Mouse (Mus musculus): Measurements from ENCODE around the gene Lhfpl5. TPM values are rescaled to one million over a fixed set of nuclear protein-coding genes. Genes with fewer than 3 reads are reported as not detected.

The Lhfpl5 gene
- polyA plus RNA-seq (2015; fragmentation: Nextera tagmentation; extraction: Ambion mirVana), result 0.61 and 0.89 TPM in 2 replicates

GRCm38 (mm10) chr17:28575244-28576125, at the start of gene Lhfpl5:
Gene Lhfpl5 (plus strand): TSS chr17:28575641.
- Histone ChIP-seq H3K4me2 (replicated peaks; ENCODE audit: low read depth, low read length) (peak within 1 kb of the TSS; percentile 56), H3K4me1 (ENCODE audit: insufficient read depth, low read length) (peaks cover 4% of the 10 kb centered on the region), H3K9ac (replicated peaks; ENCODE audit: low read length) (no peak within 1 kb of the TSS), H3K4me3 (ENCODE audit: low read length) (peak within 1 kb of the TSS; percentile 29), H3K9me3 (ENCODE audit: low read length) (no peaks in the 10 kb centered on the region), H3K27ac (ENCODE audit: low read length) (no peak within 1 kb of the TSS), H3K27me3 (ENCODE audit: insufficient read depth, low read length) (no peaks in the 10 kb centered on the region), H3K36me3 (ENCODE audit: insufficient read depth, low read length) (no peaks in the 10 kb centered on the region)
- WGBS, result 15% methylated on average over 49 of the region's 50 CpGs
- ATAC-seq (ENCODE audit: low FRiP score, low TSS enrichment), result peak; percentile 87

DNA sequence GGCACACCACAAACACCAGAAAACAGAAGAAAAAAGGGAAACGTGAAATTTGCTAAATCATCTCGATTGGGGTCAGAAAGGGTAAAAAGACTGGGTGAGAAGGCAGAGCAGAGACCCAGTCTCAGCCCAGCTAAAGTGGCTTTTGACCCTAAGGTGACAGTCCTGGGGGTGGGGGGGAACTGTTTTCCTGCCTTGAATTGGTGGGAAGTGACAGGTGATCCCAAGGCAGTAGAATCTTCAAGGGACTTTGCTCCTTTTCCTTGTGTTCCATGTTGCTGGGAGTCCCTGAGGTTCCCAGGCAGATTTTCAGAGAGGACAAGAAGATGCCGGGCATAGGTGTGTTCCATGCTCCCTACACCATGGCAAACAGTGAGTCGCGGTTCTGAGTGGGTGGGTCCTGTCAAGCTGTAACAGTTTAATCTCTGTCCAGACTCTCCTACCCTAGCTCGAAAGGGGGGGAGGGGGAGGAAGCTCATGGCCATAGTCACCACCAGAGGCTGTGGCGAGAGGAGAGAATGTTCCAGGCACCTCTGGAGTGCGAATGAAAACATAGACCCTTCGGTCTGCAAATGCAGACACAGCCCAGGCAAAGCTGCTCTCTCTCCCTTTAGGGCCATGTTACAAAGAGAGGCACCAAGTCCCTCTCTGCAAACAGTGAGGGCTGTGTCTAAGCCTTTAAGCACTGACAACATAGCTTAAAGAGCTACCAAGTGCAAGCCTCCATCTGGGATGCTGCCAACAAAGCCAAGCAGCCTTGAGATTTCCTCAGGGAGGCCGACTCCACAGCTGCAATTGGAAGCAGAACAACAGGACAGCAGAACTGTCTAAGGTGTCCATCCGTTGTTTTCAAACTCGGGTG, 48.0 kb upstream of the Lhfpl5 start:
- 37% methylated on average over 12 of the region's 12 CpGs for WGBS
- Histone ChIP-seq H3K27me3 (ENCODE audit: insufficient read depth, low read length) (no peaks in the 10 kb centered on the region), H3K27ac (ENCODE audit: low read length) (no peak overlapping the region), H3K4me1 (ENCODE audit: insufficient read depth, low read length) (peaks cover 19% of the 10 kb centered on the region; the same call in 1 of the 2 replicates), H3K4me3 (ENCODE audit: low read length) (no peak overlapping the region), H3K36me3 (ENCODE audit: insufficient read depth, low read length) (no peaks in the 10 kb centered on the region), H3K9me3 (ENCODE audit: low read length) (no peaks in the 10 kb centered on the region), H3K4me2 (replicated peaks; ENCODE audit: low read depth, low read length) (peak overlapping the region; percentile 31; the same call in 1 of the 2 replicates), H3K9ac (replicated peaks; ENCODE audit: low read length) (no peak overlapping the region)
- no peak for ATAC-seq (ENCODE audit: low FRiP score, low TSS enrichment)

- Histone ChIP-seq H3K4me1 (ENCODE audit: insufficient read depth, low read length) (peaks cover 19% of the 10 kb centered on the region; the same call in 1 of the 2 replicates), H3K36me3 (ENCODE audit: insufficient read depth, low read length) (no peaks in the 10 kb centered on the region), H3K4me2 (replicated peaks; ENCODE audit: low read depth, low read length) (peak overlapping the region; percentile 31; the same call in 1 of the 2 replicates), H3K4me3 (ENCODE audit: low read length) (no peak overlapping the region), H3K9ac (replicated peaks; ENCODE audit: low read length) (no peak overlapping the region), H3K27me3 (ENCODE audit: insufficient read depth, low read length) (no peaks in the 10 kb centered on the region), H3K27ac (ENCODE audit: low read length) (no peak overlapping the region), H3K9me3 (ENCODE audit: low read length) (no peaks in the 10 kb centered on the region)
- 3% methylated on average over 6 of the region's 6 CpGs for WGBS
- no peak for ATAC-seq (ENCODE audit: low FRiP score, low TSS enrichment)
Measured at GRCm38 (mm10) chr17:28528043-28528351, 47.4 kb upstream of the Lhfpl5 start.

DNA sequence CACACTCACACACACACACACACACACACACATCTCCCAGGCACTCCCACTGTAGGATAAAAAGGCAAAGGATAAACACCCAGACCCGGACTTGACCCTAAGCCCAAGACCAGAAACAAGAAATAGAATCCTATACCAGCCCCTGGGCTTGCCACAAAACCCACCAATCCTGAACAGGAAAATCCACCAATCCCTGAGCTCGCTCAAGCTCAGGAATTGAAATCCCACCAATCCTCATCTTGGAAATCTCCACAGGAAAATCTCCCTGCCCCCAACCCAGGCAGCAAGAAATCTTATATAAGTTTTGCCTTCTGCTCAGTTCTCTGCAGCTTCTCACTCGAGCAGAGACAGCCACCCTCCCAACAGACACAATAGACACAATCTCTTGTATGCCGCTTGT, 46.3 kb upstream of the Lhfpl5 start:
- Histone ChIP-seq H3K27ac (ENCODE audit: low read length) (no peak overlapping the region), H3K36me3 (ENCODE audit: insufficient read depth, low read length) (no peaks in the 10 kb centered on the region), H3K4me2 (replicated peaks; ENCODE audit: low read depth, low read length) (no peak overlapping the region), H3K4me1 (ENCODE audit: insufficient read depth, low read length) (peaks cover 15% of the 10 kb centered on the region; the same call in 1 of the 2 replicates), H3K27me3 (ENCODE audit: insufficient read depth, low read length) (no peaks in the 10 kb centered on the region), H3K9me3 (ENCODE audit: low read length) (no peaks in the 10 kb centered on the region), H3K9ac (replicated peaks; ENCODE audit: low read length) (no peak overlapping the region), H3K4me3 (ENCODE audit: low read length) (no peak overlapping the region)
- 74% methylated on average over 4 of the region's 4 CpGs for WGBS
- no peak for ATAC-seq (ENCODE audit: low FRiP score, low TSS enrichment)

- H3K27me3 ChIP-seq (ENCODE audit: insufficient read depth, low read length), result no peaks in the 10 kb centered on the region
- H3K36me3 ChIP-seq (ENCODE audit: insufficient read depth, low read length), result no peaks in the 10 kb centered on the region
- peaks cover 15% of the 10 kb centered on the region; the same call in 1 of the 2 replicates for H3K4me1 ChIP-seq (ENCODE audit: insufficient read depth, low read length)
- no peaks in the 10 kb centered on the region for H3K9me3 ChIP-seq (ENCODE audit: low read length)
- ATAC-seq (ENCODE audit: low FRiP score, low TSS enrichment), result no peak
- no peak within 1 kb of the TSS for H3K4me3 ChIP-seq (ENCODE audit: low read length)
- H3K27ac ChIP-seq (ENCODE audit: low read length), result no peak within 1 kb of the TSS
- H3K4me2 ChIP-seq (replicated peaks; ENCODE audit: low read depth, low read length), result peak within 1 kb of the TSS; percentile 38
- WGBS, result 86% methylated on average over 6 of the region's 6 CpGs
- H3K9ac ChIP-seq (replicated peaks; ENCODE audit: low read length), result no peak within 1 kb of the TSS
Measured at GRCm38 (mm10) chr17:28530506-28530905, 44.9 kb upstream of the Lhfpl5 start, which contains the start of gene Armc12. Gene Armc12 (plus strand): TSS chr17:28530806.

GRCm38 (mm10) chr17:28531946-28532345, 43.5 kb upstream of the Lhfpl5 start:
- no peak overlapping the region for H3K27ac ChIP-seq (ENCODE audit: low read length)
- H3K9me3 ChIP-seq (ENCODE audit: low read length), result no peaks in the 10 kb centered on the region
- 12% methylated on average over 18 of the region's 18 CpGs for WGBS
- H3K9ac ChIP-seq (replicated peaks; ENCODE audit: low read length), result no peak overlapping the region
- H3K4me3 ChIP-seq (ENCODE audit: low read length), result peak overlapping the region; percentile 5; the same call in 1 of the 2 replicates
- H3K27me3 ChIP-seq (ENCODE audit: insufficient read depth, low read length), result no peaks in the 10 kb centered on the region
- H3K36me3 ChIP-seq (ENCODE audit: insufficient read depth, low read length), result no peaks in the 10 kb centered on the region
- ATAC-seq (ENCODE audit: low FRiP score, low TSS enrichment), result peak; percentile 69
- peak overlapping the region; percentile 38 for H3K4me2 ChIP-seq (replicated peaks; ENCODE audit: low read depth, low read length)
- H3K4me1 ChIP-seq (ENCODE audit: insufficient read depth, low read length), result peaks cover 15% of the 10 kb centered on the region; the same call in 1 of the 2 replicates

DNA sequence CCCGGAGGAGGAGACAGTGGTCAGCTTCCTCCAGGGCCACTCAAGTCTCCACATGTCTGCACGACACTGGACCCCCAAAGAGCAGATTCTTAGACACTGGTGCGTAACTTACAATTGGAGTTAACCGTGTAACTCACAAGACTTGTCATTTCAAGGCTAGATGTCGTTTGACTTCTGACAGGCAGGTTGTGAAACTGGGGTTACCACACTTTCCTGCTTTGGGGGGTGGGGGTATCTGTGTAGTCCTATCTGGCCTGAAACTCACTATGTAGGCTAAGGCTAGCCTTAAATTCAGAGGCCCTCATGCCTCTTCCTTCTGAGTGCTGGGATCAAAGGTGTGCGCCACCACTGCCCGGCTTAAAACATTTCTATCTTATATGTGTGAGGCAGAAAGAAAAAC, 42.9 kb upstream of the Lhfpl5 start:
- Histone ChIP-seq H3K36me3 (ENCODE audit: insufficient read depth, low read length) (no peaks in the 10 kb centered on the region), H3K9me3 (ENCODE audit: low read length) (no peaks in the 10 kb centered on the region), H3K4me2 (replicated peaks; ENCODE audit: low read depth, low read length) (no peak overlapping the region), H3K9ac (replicated peaks; ENCODE audit: low read length) (no peak overlapping the region), H3K4me1 (ENCODE audit: insufficient read depth, low read length) (peaks cover 12% of the 10 kb centered on the region; the same call in 1 of the 2 replicates), H3K4me3 (ENCODE audit: low read length) (no peak overlapping the region), H3K27me3 (ENCODE audit: insufficient read depth, low read length) (no peaks in the 10 kb centered on the region), H3K27ac (ENCODE audit: low read length) (no peak overlapping the region)
- WGBS, result 76% methylated on average over 7 of the region's 7 CpGs
- no peak for ATAC-seq (ENCODE audit: low FRiP score, low TSS enrichment)

DNA sequence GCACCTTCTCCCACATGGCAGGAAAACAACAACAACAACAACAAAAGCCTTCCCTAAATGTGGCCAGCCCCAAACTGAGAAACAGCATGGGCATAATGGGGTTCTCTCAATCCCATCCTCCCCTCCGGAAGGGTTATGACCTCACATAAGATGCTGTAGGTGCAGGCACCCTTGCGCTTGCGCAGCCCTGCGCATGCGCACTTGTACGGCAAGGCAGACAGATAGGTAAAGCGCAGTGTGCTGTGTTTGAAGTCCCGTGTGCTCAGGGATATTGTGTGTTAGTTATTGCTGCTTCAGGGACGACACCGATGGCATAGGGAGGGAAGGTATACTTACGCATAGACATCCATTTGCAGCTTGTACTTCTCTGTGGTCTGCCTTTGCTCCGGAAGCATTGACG, 42.1 kb upstream of the Lhfpl5 start:
- ATAC-seq (ENCODE audit: low FRiP score, low TSS enrichment), result no peak
- Histone ChIP-seq H3K4me2 (replicated peaks; ENCODE audit: low read depth, low read length) (no peak overlapping the region), H3K9me3 (ENCODE audit: low read length) (peaks cover 1% of the 10 kb centered on the region), H3K27me3 (ENCODE audit: insufficient read depth, low read length) (no peaks in the 10 kb centered on the region), H3K36me3 (ENCODE audit: insufficient read depth, low read length) (no peaks in the 10 kb centered on the region), H3K27ac (ENCODE audit: low read length) (no peak overlapping the region), H3K4me3 (ENCODE audit: low read length) (no peak overlapping the region), H3K4me1 (ENCODE audit: insufficient read depth, low read length) (peaks cover 9% of the 10 kb centered on the region; the same call in 1 of the 2 replicates), H3K9ac (replicated peaks; ENCODE audit: low read length) (no peak overlapping the region)
- WGBS, result 90% methylated on average over 13 of the region's 13 CpGs

GRCm38 (mm10) chr17:28537881-28538280, 37.6 kb upstream of the Lhfpl5 start:
- 53% methylated on average over 12 of the region's 12 CpGs for WGBS

More at GRCm38 (mm10) chr17:28537881-28538280, 37.6 kb upstream of the Lhfpl5 start:
- Histone ChIP-seq H3K9me3 (ENCODE audit: low read length) (peaks cover 14% of the 10 kb centered on the region), H3K27ac (ENCODE audit: low read length) (no peak overlapping the region), H3K36me3 (ENCODE audit: insufficient read depth, low read length) (no peaks in the 10 kb centered on the region), H3K27me3 (ENCODE audit: insufficient read depth, low read length) (no peaks in the 10 kb centered on the region), H3K4me2 (replicated peaks; ENCODE audit: low read depth, low read length) (no peak overlapping the region), H3K4me1 (ENCODE audit: insufficient read depth, low read length) (no peaks in the 10 kb centered on the region), H3K4me3 (ENCODE audit: low read length) (no peak overlapping the region), H3K9ac (replicated peaks; ENCODE audit: low read length) (no peak overlapping the region)
- no peak for ATAC-seq (ENCODE audit: low FRiP score, low TSS enrichment)
